Mouse (Mus musculus): ENCODE measurements around the gene Kif5c.

The Kif5c gene

GRCm38 (mm10) chr2:49718935-49719850 is 100.1 kb downstream of the Kif5c start:
- no peak for DNase-seq (ENCODE audit: low spot score in 2 of 2)

- no peak for DNase-seq (ENCODE audit: low spot score in 2 of 2)
These were observed 100.8 kb downstream of the Kif5c start for GRCm38 (mm10) chr2:49719854-49720253.

GRCm38 (mm10) chr2:49720343-49720742 is 101.2 kb downstream of the Kif5c start:
- no peak for DNase-seq (ENCODE audit: low spot score in 2 of 2)

GRCm38 (mm10) chr2:49722331-49722730 is 103.2 kb downstream of the Kif5c start:
- DNase-seq (ENCODE audit: low spot score in 2 of 2), result no peak

GRCm38 (mm10) chr2:49722983-49723382 is 103.9 kb downstream of the Kif5c start:
- no peak for DNase-seq (ENCODE audit: low spot score in 2 of 2)

- DNase-seq (ENCODE audit: low spot score in 2 of 2), result no peak
These were observed 107.6 kb downstream of the Kif5c start for GRCm38 (mm10) chr2:49726672-49727071.

- DNase-seq (ENCODE audit: low spot score in 2 of 2), result peak; percentile 50 to 62
These were observed 108.1 kb downstream of the Kif5c start for GRCm38 (mm10) chr2:49727199-49727598.

- no peak for DNase-seq (ENCODE audit: low spot score in 2 of 2)
These were observed 108.6 kb downstream of the Kif5c start for GRCm38 (mm10) chr2:49727686-49728085.

- DNase-seq (ENCODE audit: low spot score in 2 of 2), result no peak
These were observed 110.0 kb downstream of the Kif5c start for GRCm38 (mm10) chr2:49728896-49729610.

- no peak for DNase-seq (ENCODE audit: low spot score in 2 of 2)
These were observed 110.5 kb downstream of the Kif5c start for GRCm38 (mm10) chr2:49729611-49729969.

- no peak for DNase-seq (ENCODE audit: low spot score in 2 of 2)
These were observed 111.1 kb downstream of the Kif5c start for GRCm38 (mm10) chr2:49730183-49730582.

GRCm38 (mm10) chr2:49732745-49733655 is 113.9 kb downstream of the Kif5c start:
- no peak for DNase-seq (ENCODE audit: low spot score in 2 of 2)

GRCm38 (mm10) chr2:49733656-49734008 is 114.5 kb downstream of the Kif5c start:
- DNase-seq (ENCODE audit: low spot score in 2 of 2), result no peak

GRCm38 (mm10) chr2:49734013-49734780 is 115.1 kb downstream of the Kif5c start:
- peak in 1 of 2 experiments; percentile 59 for DNase-seq (ENCODE audit: low spot score in 2 of 2)

GRCm38 (mm10) chr2:49735386-49735785 is 116.3 kb downstream of the Kif5c start:
- no peak for DNase-seq (ENCODE audit: low spot score in 2 of 2)

GRCm38 (mm10) chr2:49739046-49739445 is 119.9 kb downstream of the Kif5c start:
- DNase-seq (ENCODE audit: low spot score in 2 of 2), result no peak

- no peak for DNase-seq (ENCODE audit: low spot score in 2 of 2)
These were observed 121.9 kb downstream of the Kif5c start for GRCm38 (mm10) chr2:49741026-49741425.

GRCm38 (mm10) chr2:49741895-49742734 is 123.0 kb downstream of the Kif5c start:
- DNase-seq (ENCODE audit: low spot score in 2 of 2), result no peak

- no peak for DNase-seq (ENCODE audit: low spot score in 2 of 2)
These were observed 123.8 kb downstream of the Kif5c start for GRCm38 (mm10) chr2:49742919-49743318.

- DNase-seq (ENCODE audit: low spot score in 2 of 2), result no peak
These were observed 124.7 kb downstream of the Kif5c start for GRCm38 (mm10) chr2:49743775-49744174.
